Mouse (Mus musculus): Measurements from ENCODE around the gene Sppl2b.

DNA sequence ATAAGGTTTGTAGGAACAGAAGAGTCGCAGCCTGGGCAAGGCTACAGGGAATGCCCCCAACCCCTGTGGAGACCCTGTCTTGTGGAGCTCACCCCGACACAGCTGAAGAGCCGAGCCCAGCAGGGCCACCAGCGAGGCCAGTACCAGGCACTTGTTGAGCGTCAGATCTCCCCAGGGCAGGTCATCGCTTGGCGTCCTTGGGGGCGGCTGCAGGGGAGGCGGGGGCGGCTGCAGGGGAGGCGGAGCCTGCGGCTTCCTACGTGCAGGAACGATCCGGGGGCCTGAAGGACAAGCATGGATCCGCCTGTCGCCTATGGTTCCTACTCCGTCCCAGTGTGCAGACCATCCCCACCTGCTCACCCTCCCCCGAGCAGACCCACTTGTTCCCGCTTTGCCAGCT, 45.0 kb upstream of the Sppl2b start:
- TF ChIP-seq CTCF (IDR thresholded peaks at IDR 0.05; ENCODE audit: control insufficient read depth, insufficient read depth, low read length) (no peak), POLR2A (IDR thresholded peaks at IDR 0.05; ENCODE audit: borderline replicate concordance, control insufficient read depth, low read depth, low read length) (no peak)

Data from bone marrow, adult 2 months (tissue).